Mouse (Mus musculus) mouse trophoblast stem cell (cell line): ENCODE measurements around the gene Rnf212b.

ENCODE experiments used
- in situ Hi-C, 2 experiments: fragments of 300-500 bp; cut with MseI, MboI; formaldehyde crosslinking; loops; 2 replicates in 1 of 2; 3 replicates in 1 of 2; pipeline ENCODE4 v1.15.1; 2025

The Rnf212b gene

DNA sequence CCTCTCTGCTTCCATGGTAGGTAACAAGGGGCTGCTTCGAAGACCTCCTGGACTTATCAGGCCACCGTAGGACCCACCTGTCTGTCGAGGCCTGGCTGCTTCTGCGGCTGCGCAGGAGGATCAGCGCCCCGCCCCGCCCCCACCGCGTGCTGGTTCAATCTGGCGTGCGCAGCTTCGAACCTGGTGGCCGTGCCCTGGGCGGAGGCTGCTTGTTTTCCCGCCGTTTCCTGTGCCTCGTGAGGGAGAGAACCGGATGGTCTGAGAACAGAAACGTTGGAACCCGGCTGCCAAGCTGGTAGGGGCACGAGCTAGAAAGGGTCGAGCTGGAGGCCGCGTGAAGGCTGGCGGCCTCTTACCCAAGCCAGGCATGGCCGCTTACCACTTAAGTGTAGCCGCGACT lies at the start of gene Rnf212b:
TSS of gene Rnf212b (plus strand) at position 151 of the 400 bp plus-strand sequence.
- in situ Hi-C loops, result no loop called here

DNA sequence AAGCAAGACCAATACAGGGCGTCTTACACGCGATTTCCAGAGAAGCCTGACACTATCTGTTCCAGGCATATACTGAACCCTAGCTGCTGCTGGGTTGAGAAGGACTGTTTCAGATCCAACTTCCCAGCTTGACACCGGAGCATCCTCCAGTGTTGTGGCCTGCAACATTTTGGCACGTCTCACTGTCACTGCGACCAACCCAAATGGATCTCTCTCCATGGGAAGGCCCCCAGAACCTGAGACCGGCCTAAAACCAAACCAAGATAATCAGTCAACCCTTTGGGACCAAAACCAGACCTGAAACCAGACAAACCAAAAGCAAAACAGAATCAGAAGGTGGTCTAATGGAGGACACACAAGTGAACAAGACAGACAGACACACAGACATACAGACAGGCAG lies 47.0 kb upstream of the Rnf212b start:
- in situ Hi-C loops, result loop anchor here in 1 of 2 experiments (5.0 kb wide), 1 partner anchor 40 kb away; no protein-coding TSS in a partner anchor

DNA sequence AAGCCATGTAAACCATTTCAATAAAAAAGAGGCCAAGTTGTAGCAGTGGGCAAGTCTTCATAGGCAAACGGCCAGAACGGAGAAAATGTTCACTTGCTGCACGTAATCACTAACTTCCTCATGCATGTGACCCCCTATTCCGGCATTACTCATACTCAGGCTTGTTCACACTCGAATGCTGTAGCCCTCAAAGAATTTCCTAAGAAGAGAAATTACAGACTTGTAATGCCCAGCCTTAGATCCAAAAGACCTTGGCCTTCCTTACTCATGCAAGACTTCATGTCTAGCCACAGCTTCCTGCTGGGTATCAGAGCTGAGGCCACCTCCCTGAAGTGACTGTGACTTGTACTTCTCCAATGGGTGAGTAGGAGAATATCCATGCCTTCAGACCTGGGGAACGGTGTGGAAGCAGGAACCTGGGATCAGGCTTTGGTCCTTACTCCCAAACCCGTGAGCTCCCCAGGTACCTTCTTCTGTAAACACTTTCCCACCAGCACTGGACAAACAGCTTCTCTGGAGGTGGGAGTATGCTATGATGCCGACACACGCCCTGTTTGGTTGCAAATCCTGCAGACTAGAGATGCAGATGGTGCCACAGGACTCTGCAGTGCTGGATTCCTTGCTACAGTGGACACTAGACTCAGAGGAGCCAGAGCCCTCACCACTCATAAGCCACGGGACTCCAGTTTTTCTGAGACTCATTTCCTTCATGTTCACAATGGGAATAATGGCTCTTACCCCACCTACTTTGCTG lies 45.5 kb upstream of the Rnf212b start:
- in situ Hi-C loops, result loop anchor here in 1 of 2 experiments (5.0 kb wide), 1 partner anchor 41 kb away; no protein-coding TSS in a partner anchor

DNA sequence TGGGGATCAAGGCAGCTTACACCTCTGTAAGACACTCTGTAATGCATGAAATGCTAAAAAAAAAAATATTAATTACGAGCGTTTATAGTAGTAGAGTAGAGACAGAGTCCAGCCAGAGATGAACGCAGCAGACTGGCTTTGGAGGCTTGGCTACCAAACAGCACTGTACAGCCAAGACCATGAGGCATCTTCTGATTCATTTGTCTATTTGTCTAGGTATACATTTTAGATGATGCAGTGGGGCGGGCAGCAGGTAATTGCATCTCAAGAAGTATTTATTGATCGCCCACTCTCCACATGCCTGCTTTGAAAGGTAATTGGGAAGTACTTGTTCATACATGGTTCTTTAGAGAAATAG lies 44.9 kb upstream of the Rnf212b start:
- in situ Hi-C loops, result loop anchor here in 1 of 2 experiments (5.0 kb wide), 1 partner anchor 42 kb away; no protein-coding TSS in a partner anchor

DNA sequence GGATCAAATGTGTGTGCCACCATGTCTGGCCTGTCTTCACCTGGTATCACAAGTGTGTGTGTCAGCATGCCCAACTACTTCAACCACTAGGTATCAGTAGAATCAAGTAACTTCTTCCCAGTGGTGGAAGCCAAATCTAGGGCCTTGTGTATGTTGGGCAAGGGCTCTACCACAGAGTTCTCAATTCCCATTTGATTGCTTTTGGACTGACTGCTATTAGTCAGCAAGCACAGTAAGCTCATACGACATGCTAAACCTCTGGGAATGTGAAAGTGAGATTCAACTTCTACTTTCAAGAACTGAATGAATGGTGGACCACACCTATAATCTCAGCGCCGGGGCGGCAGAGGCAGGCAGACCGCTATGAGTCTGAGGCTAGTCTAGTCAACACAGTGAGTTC lies 43.6 kb upstream of the Rnf212b start:
- in situ Hi-C loops, result no loop called here

DNA sequence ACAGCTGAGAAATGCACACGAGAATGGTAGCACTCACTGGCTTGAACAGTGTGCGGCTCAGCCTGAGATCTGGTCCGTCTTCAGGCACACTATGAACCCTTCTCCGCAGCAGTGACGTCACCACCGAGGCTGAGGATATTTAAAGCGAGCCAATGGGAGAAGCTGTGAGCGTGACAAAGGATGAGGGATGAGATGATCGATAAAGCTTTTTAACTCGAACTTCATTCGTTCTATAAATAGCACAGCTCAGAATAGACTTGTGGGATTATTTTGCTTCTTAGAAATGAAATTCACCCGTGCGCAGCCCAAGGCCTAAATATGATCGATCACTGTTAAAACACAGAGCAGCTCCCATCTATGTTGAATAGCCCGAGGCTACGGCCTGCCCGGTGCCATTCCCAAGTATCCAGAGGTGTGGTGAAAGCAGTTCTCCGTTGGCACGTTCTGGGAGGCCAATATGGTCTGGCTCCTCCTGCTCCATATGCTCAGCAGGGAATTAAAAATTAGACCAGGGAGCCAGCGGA lies 41.5 kb upstream of the Rnf212b start:
- in situ Hi-C loops, result no loop called here

DNA sequence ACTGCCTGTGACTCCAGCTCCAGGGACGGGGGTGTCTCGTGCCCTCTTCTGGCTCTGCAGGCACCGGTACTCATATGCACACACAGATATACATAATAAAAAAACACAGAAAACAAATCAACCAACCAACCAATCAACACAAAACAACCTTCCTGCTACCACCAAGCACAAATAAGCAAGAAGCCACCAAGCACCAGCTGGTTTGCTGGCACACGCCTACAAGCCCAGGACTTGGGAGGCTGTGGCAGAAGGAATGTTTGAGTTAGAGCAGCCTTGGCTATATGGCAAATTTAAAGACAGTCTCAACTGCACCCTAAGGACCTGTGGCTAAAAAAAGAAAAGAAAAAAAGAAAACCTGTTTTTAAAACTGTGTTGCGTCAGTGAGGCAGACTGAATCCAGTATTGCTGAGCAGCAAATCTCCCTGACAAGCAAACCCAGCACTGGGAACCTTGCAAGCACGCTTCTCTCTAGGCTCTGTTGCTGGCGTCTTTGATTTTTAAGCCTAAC lies 38.4 kb upstream of the Rnf212b start:
- in situ Hi-C loops, result no loop called here

DNA sequence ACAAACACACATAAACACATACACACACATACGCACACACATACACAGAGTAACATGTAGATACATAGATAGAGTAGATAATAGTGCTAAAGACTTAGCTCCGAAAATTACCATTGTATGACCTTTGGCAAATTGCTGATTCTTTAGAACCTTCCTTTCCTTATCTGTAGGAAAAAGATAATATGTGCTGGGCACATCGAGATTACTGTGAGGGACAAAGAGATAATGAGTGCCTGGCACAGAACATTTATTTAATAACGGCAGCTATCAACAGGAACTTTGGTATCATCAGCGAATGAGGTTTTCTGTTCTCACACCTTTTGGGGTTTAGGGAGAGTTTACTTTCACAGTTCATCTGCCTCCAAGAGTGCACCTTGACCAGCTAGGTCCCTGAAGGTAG lies 37.2 kb upstream of the Rnf212b start:
- in situ Hi-C loops, result no loop called here

DNA sequence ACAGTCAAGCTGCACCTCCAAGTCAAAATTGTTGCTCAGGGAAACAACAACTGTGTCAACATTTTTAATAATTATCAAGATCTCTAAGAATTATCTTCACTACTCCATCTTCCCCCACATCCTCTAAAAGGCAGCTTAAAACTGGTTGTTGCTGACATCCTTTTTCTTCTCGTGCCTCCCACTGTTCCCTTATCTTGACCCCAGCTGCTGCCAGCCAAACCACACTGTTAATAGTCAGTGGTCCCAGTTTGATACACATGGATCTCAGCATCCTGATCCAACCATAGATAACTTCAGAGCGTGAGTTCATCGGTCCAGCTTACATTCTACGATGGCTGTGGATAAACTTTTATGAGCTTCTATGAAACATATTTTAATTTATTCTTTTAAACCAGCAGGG lies 36.0 kb upstream of the Rnf212b start:
- in situ Hi-C loops, result no loop called here

DNA sequence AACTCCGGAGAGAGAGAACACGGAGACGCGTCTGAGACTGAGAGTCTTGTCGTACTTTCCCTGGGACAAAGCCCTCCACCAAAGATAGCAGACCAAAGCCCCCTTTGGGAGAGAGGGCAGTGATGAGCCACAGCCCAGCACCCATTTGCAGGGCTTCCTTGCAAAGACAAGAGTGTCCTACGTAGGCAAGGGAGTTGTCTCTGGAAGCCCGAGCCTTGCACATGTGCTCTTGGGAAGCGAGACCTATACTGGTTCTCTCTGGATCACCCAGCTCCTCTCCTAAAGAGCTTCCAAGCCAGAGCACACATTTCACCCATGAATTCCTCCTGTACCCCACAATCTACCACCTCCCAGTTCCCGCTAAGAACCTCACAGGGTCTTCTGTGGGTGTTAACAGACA lies 33.9 kb upstream of the Rnf212b start:
- in situ Hi-C loops, result no loop called here

DNA sequence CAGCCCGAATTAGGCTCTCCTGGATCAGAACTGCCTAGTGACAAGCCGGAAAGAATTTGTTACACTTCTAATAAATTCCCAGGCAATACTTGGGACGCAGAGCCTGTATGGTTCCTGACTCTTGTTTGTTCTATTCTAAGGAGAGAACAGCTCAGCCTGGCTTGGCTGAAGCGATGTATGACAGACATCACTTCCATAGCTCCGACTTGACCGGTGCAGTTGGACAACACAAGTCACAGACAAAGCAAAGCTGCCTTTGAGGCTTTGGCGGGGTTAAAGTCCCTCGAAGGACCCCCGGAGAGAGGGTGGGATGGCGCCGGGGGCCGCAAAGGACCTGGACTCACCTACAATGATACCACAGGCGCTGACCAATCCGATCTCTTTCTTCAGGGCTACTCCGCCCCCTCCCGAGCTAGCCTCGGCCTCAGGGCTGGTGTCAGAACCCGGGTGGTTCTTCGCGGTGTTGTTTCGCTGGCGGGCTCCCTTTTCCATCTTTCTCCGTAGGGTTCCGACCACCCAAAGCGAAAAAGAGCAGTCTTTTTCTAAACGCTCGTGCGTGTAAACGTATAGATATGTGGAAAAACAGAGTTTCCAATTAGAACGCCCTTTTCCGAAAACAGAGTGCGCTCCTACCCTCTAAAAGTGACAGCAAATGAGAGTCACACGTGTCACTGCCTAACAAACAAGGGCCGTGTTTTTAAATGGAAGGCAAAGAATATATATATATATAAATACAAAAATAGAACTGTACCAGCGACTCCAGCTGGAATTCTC lies 32.9 kb upstream of the Rnf212b start:
- in situ Hi-C loops, result no loop called here

DNA sequence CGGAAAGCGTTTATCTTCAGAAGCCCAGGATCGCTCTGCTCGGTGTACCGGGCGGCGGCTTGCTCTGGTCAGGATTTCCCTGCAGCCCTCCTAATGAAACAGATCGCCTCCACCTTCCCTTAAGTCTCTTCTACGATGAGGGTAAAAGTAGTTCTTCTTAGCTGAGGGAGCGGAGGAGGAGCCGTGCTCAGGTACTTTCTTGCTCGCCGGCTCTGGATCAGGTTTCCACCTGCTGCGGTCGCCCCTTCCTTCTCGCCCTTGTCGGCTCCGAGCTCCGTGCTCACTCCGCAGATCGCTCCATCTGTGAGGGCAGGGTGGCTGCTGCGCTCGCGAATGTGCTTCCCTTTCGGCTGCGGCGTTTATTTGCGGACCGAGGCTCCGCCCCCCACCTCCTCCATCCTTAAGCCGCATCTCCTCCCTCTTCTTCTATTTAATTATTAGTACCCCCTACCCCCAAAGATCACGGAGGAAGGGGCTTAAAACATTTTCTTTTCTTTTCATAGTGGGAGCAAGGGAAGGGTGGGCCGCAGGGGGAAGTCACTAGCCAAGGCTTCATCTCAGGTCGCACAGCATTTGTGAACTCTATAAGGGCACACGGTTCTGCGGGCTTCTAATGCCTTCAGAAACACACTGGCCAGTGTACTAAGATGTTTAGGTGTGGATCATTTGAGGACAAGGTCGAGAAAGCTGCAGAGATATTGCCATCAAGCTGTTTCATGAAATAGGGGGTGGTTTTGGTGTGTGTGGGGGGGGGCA lies 32.2 kb upstream of the Rnf212b start, which contains the start of gene Slc7a8:
TSS of gene Slc7a8 (minus strand) at position 337 of the 756 bp plus-strand sequence.
- in situ Hi-C loops, result no loop called here

DNA sequence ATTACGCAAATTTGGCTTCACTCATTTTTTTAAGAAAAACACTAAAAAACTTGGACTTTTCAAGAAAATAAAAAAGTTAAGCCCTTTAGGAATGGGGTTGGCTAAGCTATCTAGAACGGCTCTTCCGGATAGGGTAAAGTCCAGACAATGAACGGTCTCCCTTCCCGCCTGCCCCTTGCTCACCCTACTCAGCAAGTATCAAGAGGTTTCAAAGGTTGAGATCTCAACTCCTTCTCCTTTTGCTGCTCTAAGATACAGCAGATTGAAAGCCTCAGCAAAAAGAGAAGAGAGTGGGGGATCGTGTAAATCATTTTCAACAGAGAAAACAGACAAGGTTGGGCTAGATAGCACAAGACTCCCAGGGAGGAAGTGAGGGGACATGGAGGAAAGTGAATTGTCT lies 31.0 kb upstream of the Rnf212b start:
- in situ Hi-C loops, result no loop called here

DNA sequence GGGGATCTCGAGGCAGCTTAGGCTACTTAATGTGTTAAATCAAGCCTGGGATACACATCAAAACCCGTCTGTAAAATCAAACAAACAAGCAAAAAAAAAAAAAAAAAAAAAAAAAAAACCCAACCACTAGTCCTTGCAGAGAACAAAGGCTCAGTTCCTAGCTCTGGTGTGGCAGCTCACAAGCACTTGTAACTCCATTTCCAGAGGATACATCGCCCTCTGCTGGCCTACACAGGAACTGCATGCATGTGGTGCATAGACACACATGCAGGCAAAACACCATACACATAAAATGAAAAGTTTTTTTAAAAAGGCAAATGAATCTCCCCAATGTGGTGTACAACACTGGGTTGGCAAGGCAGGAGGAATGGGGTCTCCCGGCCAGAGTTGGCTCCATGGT lies 28.0 kb upstream of the Rnf212b start:
- in situ Hi-C loops, result loop anchor here (5.0 kb wide), 1 partner anchor 69 kb away; no protein-coding TSS in a partner anchor

DNA sequence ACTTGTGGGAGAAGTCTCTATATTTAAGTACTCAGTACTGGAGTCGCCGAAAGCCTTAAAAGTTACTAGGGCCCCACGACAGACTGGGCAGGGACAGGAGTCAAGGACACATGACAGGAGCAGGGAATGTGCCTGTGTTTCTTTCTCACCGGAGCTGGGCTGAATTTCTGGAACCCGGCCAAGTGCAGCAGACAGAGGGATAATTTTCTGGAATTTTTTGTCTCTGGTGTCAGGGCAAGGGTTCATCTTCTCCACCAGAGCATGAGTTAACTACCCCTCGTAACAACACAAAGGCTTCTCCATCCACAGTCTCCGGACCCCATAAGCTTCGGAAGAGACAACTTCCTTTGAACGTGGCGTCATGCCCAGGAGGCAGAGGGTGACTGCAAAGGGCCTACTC lies 27.5 kb upstream of the Rnf212b start:
- in situ Hi-C loops, result loop anchor here (5.0 kb wide), 1 partner anchor 69 kb away; no protein-coding TSS in a partner anchor

DNA sequence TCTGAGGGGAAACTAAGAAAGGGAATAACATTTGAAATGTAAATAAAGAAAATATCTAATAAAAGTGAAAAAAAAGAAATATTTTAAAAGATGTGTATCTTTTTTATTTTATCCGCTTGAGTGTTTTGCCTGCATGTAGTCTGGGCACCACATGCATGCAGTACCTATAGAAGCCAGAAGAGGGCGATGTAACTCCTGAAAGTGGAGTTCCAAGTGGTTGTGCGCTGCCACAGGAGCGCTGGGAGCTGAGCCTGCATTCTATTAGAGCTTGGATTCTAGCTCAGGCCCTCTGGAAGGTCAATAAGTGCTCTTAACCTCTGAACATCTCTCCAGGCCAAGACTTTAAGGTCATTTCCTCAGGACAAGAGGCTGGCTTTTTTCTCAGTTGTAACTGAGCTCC lies 26.7 kb upstream of the Rnf212b start:
- in situ Hi-C loops, result loop anchor here (5.0 kb wide), 1 partner anchor 70 kb away; no protein-coding TSS in a partner anchor

DNA sequence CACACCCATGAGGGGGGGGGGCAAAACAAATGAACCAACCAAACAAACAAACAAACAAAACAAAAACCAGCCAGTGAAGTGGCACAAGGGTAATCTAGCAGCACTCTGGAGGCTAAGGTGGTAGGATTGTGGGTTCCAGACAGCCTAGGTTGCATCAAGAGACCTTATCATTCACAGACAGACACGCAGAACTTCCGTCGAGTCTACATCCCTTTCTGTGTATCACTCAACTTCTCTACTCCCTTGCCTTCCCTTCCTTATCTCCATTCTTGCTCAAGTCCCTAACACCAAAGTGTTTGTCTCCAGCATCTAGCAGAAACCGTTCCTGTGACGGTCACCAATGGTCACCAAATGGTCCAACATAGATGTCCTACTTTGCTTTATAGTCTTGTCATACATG lies 25.7 kb upstream of the Rnf212b start:
- in situ Hi-C loops, result loop anchor here (5.0 kb wide), 1 partner anchor 71 kb away; no protein-coding TSS in a partner anchor

DNA sequence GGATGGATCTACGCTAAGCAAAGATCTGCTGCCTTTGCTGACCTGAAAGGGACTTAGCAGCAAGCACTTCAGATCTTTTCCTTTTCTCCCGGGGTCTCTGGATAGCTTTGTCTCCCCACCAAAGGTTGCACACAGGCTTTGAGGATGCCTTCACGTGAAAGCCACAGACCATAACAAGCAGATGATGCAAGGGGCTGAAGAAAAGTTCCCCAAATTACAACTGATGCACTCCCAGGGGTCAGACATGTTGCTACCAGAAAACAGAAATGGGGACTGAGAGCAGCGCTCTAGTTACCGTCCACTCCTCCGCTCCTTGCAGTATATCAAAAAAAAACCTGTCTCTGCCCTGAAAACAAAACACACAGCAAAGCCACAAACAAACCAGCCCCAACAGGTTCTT lies 21.8 kb upstream of the Rnf212b start:
- in situ Hi-C loops, result no loop called here

DNA sequence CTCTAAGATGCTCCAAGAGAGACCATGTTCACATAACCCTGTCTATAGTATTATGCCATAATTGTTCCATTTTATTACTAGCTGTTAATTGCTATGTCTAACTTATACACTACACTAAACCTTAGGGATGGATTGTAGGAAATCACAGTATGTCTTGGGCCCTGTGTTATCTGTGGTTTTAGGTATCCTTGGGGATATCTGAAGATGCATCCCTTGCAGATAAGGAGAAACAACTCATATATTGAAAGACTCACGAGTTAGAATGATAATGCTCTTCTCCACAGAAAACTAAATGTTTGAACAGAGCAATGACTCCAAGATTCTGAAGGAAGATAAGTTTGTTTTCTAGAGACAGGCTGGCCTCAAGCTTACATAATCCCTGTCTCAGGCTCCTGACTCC lies 20.6 kb upstream of the Rnf212b start:
- in situ Hi-C loops, result no loop called here

DNA sequence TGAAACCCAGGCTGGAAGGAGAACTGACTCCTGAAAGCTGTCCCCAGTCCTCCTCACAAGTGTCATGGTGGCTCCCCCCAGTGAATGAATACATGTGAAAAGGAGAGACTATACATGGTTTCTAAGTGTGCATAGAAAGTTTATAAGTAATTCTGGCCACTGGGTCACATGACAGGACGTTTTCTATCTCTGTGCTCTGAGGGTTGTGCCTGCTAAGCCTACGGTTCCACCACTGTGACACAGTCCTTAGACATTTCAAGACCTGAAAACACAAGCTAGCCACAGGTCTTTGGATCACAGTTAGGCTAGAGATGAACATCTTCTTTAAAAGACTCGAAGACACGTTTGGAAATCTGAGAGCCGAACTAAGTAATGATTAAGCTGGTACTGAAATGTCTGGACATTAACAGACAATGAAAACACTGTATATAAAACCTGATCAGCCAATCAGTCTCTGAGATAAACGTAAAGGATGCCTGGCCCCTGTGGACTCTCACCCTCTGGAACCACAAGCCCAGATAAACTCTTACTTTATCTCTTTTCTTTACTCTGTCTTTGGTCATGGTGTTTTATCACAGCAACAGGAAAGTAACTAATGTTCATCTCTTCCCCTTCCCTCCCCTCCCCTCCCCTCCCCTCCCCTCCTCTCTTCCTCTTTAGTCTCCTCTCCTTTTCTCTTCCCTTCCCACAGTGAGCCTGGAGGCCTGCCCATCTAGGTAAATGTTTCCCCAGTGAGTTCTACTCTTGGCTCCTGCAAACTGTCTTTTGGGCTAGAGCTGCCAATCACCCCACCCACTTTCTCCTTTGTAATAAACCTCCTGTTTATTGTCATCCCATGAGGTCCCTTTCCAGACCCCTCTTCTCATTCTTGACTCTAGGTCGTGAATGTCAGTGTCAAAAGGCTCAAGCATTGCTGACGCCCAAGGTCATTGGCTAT lies 19.8 kb upstream of the Rnf212b start:
- in situ Hi-C loops, result no loop called here
